Mouse (Mus musculus): ENCODE results near the gene Cdhr2. TPM values are rescaled to one million over a fixed set of nuclear protein-coding genes. Genes with fewer than 3 reads are reported as not detected.

The Cdhr2 gene
- total RNA-seq (2021): under 1 TPM; 0.16 to 0.20 TPM
- long read RNA-seq: 0 reads

GRCm38 (mm10) chr13:54701243-54701642 lies at the start of gene Cdhr2:
Gene Cdhr2, plus strand, starts transcription at chr13:54701461.
- DNase-seq (ENCODE audit: low spot score in 2 of 2): no peak

- no peak for DNase-seq (ENCODE audit: low spot score in 2 of 2)
Measured at GRCm38 (mm10) chr13:54660877-54661276, 40.4 kb upstream of the Cdhr2 start.

GRCm38 (mm10) chr13:54661358-54661757 lies 39.9 kb upstream of the Cdhr2 start:
- no peak for DNase-seq (ENCODE audit: low spot score in 2 of 2)

GRCm38 (mm10) chr13:54663999-54664398 lies 37.3 kb upstream of the Cdhr2 start:
- DNase-seq (ENCODE audit: low spot score in 2 of 2): no peak

- no peak for DNase-seq (ENCODE audit: low spot score in 2 of 2)
Measured at GRCm38 (mm10) chr13:54664509-54664908, 36.8 kb upstream of the Cdhr2 start.

GRCm38 (mm10) chr13:54665062-54665461 lies 36.2 kb upstream of the Cdhr2 start:
- DNase-seq (ENCODE audit: low spot score in 2 of 2): no peak

GRCm38 (mm10) chr13:54670491-54670890 lies 30.8 kb upstream of the Cdhr2 start:
- DNase-seq (ENCODE audit: low spot score in 2 of 2): no peak

GRCm38 (mm10) chr13:54675895-54676590 lies 25.2 kb upstream of the Cdhr2 start:
- no peak for DNase-seq (ENCODE audit: low spot score in 2 of 2)

GRCm38 (mm10) chr13:54678263-54678662 lies 23.0 kb upstream of the Cdhr2 start:
- no peak for DNase-seq (ENCODE audit: low spot score in 2 of 2)

- no peak for DNase-seq (ENCODE audit: low spot score in 2 of 2)
Measured at GRCm38 (mm10) chr13:54680184-54680853, 20.9 kb upstream of the Cdhr2 start.

GRCm38 (mm10) chr13:54681291-54681690 lies 20.0 kb upstream of the Cdhr2 start:
- DNase-seq (ENCODE audit: low spot score in 2 of 2): no peak

GRCm38 (mm10) chr13:54683301-54683700 lies 18.0 kb upstream of the Cdhr2 start:
- DNase-seq (ENCODE audit: low spot score in 2 of 2): no peak

GRCm38 (mm10) chr13:54684140-54684896 lies 16.9 kb upstream of the Cdhr2 start:
- no peak for DNase-seq (ENCODE audit: low spot score in 2 of 2)

- DNase-seq (ENCODE audit: low spot score in 2 of 2): peak; percentile 35 to 46
Measured at GRCm38 (mm10) chr13:54685174-54685573, 16.1 kb upstream of the Cdhr2 start.

GRCm38 (mm10) chr13:54686139-54687053 lies 14.9 kb upstream of the Cdhr2 start:
- DNase-seq (ENCODE audit: low spot score in 2 of 2): no peak

GRCm38 (mm10) chr13:54687096-54687495 lies 14.2 kb upstream of the Cdhr2 start:
- peak; percentile 68 to 76 for DNase-seq (ENCODE audit: low spot score in 2 of 2)

- peak; percentile 97 to 99 for DNase-seq (ENCODE audit: low spot score in 2 of 2)
Measured at GRCm38 (mm10) chr13:54687575-54688424, 13.5 kb upstream of the Cdhr2 start.

GRCm38 (mm10) chr13:54690151-54690740 lies 11.0 kb upstream of the Cdhr2 start:
- no peak for DNase-seq (ENCODE audit: low spot score in 2 of 2)

GRCm38 (mm10) chr13:54691737-54692136 lies 9.5 kb upstream of the Cdhr2 start:
- DNase-seq (ENCODE audit: low spot score in 2 of 2): no peak

Data from layer of hippocampus, postnatal 10 days (tissue).